8 mouse cellular contexts compared by ENCODE assay signal in the genomic region with DNA sequence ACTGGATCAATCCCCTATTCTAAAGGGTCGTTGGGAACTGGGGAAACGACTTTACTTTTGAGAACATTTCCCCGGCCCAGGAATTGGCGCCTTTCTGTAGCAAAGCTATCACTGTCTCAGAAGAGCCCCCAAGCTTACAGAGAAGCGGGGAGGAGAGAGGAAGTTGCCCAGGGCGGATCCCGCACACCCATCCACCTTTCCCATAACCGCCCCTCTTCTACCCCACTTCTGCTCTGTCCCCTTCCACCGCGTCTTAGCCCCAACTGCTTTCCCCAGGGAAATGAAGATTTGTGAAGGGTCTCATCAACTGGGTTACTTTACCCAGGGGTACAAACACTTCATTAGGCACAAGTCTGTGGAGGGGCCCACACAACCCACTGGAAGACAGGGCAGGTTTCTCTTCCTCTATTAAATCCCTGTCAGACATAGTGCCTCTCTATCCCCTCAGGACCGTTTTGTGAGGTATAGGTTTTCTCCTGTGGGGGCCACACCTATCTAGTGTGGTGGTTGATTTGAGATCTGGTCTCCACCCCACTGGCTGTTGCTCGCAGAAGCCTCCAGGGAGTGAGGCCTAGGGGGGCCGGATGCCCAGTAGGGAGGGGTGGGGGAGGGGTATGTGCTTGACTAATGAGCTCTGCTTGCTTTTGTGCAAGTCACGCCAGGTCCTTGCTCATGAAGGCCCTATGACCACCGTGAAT. TPM values are rescaled to one million over a fixed set of nuclear protein-coding genes. Genes with fewer than 3 reads are reported as not detected.
A peak's percentile ranks its signal among the peaks of the same experiment; 100 is the strongest.
DNase-seq lines count a peak whose midpoint lies in the region; ATAC-seq and TF ChIP-seq lines count a peak whose summit lies in the region.

No protein-coding gene starts in this region.

- dilution Hi-C loops in CH12.LX (cut with MboI; ENCODE audit: extremely low pct_ligation_motif_present, extremely low pct_unique_long_range_greater_than_20kb, low sequenced_read_pairs) = no loop called here

- 14% methylated on average over 14 of the region's 15 CpGs for WGBS in forebrain, embryonic 13.5 days
- WGBS in hindbrain, embryonic 15.5 days = 18% methylated on average over 15 of the region's 15 CpGs
- WGBS in liver, embryonic 13.5 days (ENCODE audit: insufficient replicate concordance) = 16% methylated on average over 15 of the region's 15 CpGs

- peak overlapping the region; percentile 94 for H3K27ac ChIP-seq in CH12.LX (ENCODE audit: insufficient read depth, low read depth)
- no peak overlapping the region for H3K27ac ChIP-seq in forebrain, embryonic 13.5 days
- H3K27ac ChIP-seq in hindbrain, embryonic 15.5 days (replicated peaks) = 0 out of 2 replicates have a peak overlapping the region, but pooled peaks have one; percentile 51
- peak overlapping the region; percentile 71 for H3K27ac ChIP-seq in liver, embryonic 13.5 days

- H3K4me3 ChIP-seq in CH12.LX (replicated peaks in 1 of 3; ENCODE audit: low read depth in 2 of 3, low read length in 2 of 3, poor library complexity in 1 of 3) (peak overlapping the region; percentile 70 to 81 (median 76)), myocyte (peak overlapping the region; percentile 95)
- peak overlapping the region; percentile 48 for H3K4me3 ChIP-seq in forebrain, embryonic 13.5 days
- peak overlapping the region; percentile 45 for H3K4me3 ChIP-seq in hindbrain, embryonic 15.5 days
- peak overlapping the region; percentile 72 for H3K4me3 ChIP-seq in liver, embryonic 13.5 days (replicated peaks)

- 0 out of 2 replicates have a peak, but pooled peaks have one; percentile 59 for TF ChIP-seq EP300 in CH12.LX (IDR thresholded peaks at IDR 0.05; ENCODE audit: low read length)

- TF ChIP-seq RAD21 in CH12.LX (IDR thresholded peaks at IDR 0.05; ENCODE audit: low read depth, low read length) = no peak

- H3K4me2 ChIP-seq in CH12.LX (ENCODE audit: insufficient read depth, low read depth, poor library complexity, severe bottlenecking) = no peak overlapping the region
- H3K4me2 ChIP-seq in forebrain, embryonic 13.5 days = peak overlapping the region; percentile 66
- H3K4me2 ChIP-seq in hindbrain, embryonic 15.5 days = peak overlapping the region; percentile 78
- peak overlapping the region; percentile 76 for H3K4me2 ChIP-seq in liver, embryonic 13.5 days
- peak overlapping the region; percentile 65 for H3K4me2 ChIP-seq in myocyte (ENCODE audit: low read depth)

- H3K4me1 ChIP-seq in CH12.LX (ENCODE audit: control insufficient read depth in 1 of 2, insufficient read depth in 2 of 2) = peaks cover 6 to 22% of the 10 kb centered on the region in 2 experiments; a peak in 3 of 4 replicates
- no peaks in the 10 kb centered on the region for H3K4me1 ChIP-seq in forebrain, embryonic 13.5 days
- H3K4me1 ChIP-seq in hindbrain, embryonic 15.5 days (replicated peaks) = no peaks in the 10 kb centered on the region
- H3K4me1 ChIP-seq in liver, embryonic 13.5 days (replicated peaks) = peaks cover 28% of the 10 kb centered on the region

- H3K79me2 ChIP-seq in CH12.LX (replicated peaks; ENCODE audit: control insufficient read depth, extremely low read depth, insufficient read depth, poor library complexity, severe bottlenecking) (peaks cover 43% of the 10 kb centered on the region), myocyte (ENCODE audit: control insufficient read depth, insufficient read depth) (peaks cover 57% of the 10 kb centered on the region)

- no peak for TF ChIP-seq CTCF in CH12.LX (conservative IDR thresholded peaks at IDR 0.05 in 1 of 2, IDR thresholded peaks at IDR 0.05 in 1 of 2; ENCODE audit: low read depth in 2 of 2, low read length in 2 of 2)

- H3K27me3 ChIP-seq in CH12.LX (replicated peaks) (no peaks in the 10 kb centered on the region), myocyte (ENCODE audit: control insufficient read depth, insufficient read depth, insufficient read length) (no peaks in the 10 kb centered on the region)
- H3K27me3 ChIP-seq in forebrain, embryonic 13.5 days = no peaks in the 10 kb centered on the region
- no peaks in the 10 kb centered on the region for H3K27me3 ChIP-seq in hindbrain, embryonic 15.5 days
- no peaks in the 10 kb centered on the region for H3K27me3 ChIP-seq in liver, embryonic 13.5 days

- DNase-seq in CH12.LX (ENCODE audit: extremely low read depth) = peak; percentile 90
- peak; percentile 18 for DNase-seq in adrenal gland, adult 8-10 months
- DNase-seq in liver, embryonic 13.5 days = peak; percentile 37
- DNase-seq in thymus, postnatal 14 days = peak; percentile 57
- DNase-seq in layer of hippocampus, adult 9-10 months (ENCODE audit: low spot score) = no peak

- peak overlapping the region; percentile 96 for H3K9ac ChIP-seq in CH12.LX (ENCODE audit: insufficient read depth, low read depth)
- peak overlapping the region; percentile 63 for H3K9ac ChIP-seq in forebrain, embryonic 13.5 days
- H3K9ac ChIP-seq in hindbrain, embryonic 15.5 days = peak overlapping the region; percentile 41; the same call in 1 of the 2 replicates
- H3K9ac ChIP-seq in liver, embryonic 13.5 days = peak overlapping the region; percentile 70

- in situ Hi-C loops in CH12.LX (cut with MboI; ENCODE audit: low pct_ligation_motif_present, low pct_unique_long_range_greater_than_20kb, low sequenced_read_pairs) = no loop called here

- ATAC-seq in forebrain, embryonic 13.5 days = peak; percentile 57
- 0 out of 2 replicates have a peak, but pooled peaks have one; percentile 20 for ATAC-seq in hindbrain, embryonic 15.5 days (ENCODE audit: low FRiP score, low read depth)
- ATAC-seq in liver, embryonic 13.5 days (ENCODE audit: low read depth) = peak; percentile 83

- TF ChIP-seq POLR2A in CH12.LX (IDR thresholded peaks at IDR 0.05; ENCODE audit: low read depth, low read length) (peak; percentile 52; the same call in 1 of the 2 replicates), myocyte (IDR thresholded peaks at IDR 0.05; ENCODE audit: insufficient read length, low read depth) (peak; percentile 36)

- peaks cover 0 to 2% of the 10 kb centered on the region in 2 experiments for H3K36me3 ChIP-seq in CH12.LX (replicated peaks in 1 of 2; ENCODE audit: control insufficient read depth in 1 of 2, insufficient read depth in 1 of 2, low read length in 1 of 2)
- H3K36me3 ChIP-seq in forebrain, embryonic 13.5 days (ENCODE audit: poor library complexity, severe bottlenecking) = no peaks in the 10 kb centered on the region
- H3K36me3 ChIP-seq in hindbrain, embryonic 15.5 days = no peaks in the 10 kb centered on the region
- no peaks in the 10 kb centered on the region for H3K36me3 ChIP-seq in liver, embryonic 13.5 days
- peaks cover 7% of the 10 kb centered on the region for H3K36me3 ChIP-seq in myocyte (ENCODE audit: control insufficient read depth, insufficient read depth)

- no peaks in the 10 kb centered on the region for H3K9me3 ChIP-seq in CH12.LX (replicated peaks; ENCODE audit: low read length)
- no peaks in the 10 kb centered on the region for H3K9me3 ChIP-seq in forebrain, embryonic 13.5 days (replicated peaks)
- no peaks in the 10 kb centered on the region for H3K9me3 ChIP-seq in hindbrain, embryonic 15.5 days
- no peaks in the 10 kb centered on the region for H3K9me3 ChIP-seq in liver, embryonic 13.5 days (replicated peaks)

- H3ac ChIP-seq in myocyte (ENCODE audit: control insufficient read depth, insufficient read length) = peak overlapping the region; percentile 52

TF ChIP-seq in CH12.LX, 34 proteins besides CTCF, POLR2A, EP300 and RAD21 (continues in another document):
- TF ChIP-seq MAFK (IDR thresholded peaks at IDR 0.05; ENCODE audit: insufficient replicate concordance, low read length) (peak; percentile 25; the same call in 1 of the 2 replicates), HCFC1 (IDR thresholded peaks at IDR 0.05; ENCODE audit: low read depth, low read length) (peak; percentile 42; the same call in 1 of the 2 replicates), NELFE (IDR thresholded peaks at IDR 0.05; ENCODE audit: low read depth, low read length) (0 out of 2 replicates have a peak, but pooled peaks have one; percentile 30), CHD2 (IDR thresholded peaks at IDR 0.05; ENCODE audit: low read length) (peak; percentile 85), ZKSCAN1 (IDR thresholded peaks at IDR 0.05; ENCODE audit: borderline replicate concordance, low read depth, low read length) (no peak), MEF2A (IDR thresholded peaks at IDR 0.05; ENCODE audit: borderline replicate concordance, low read depth, low read length) (peak; percentile 78), SIN3A (IDR thresholded peaks at IDR 0.05; ENCODE audit: low read length) (no peak), SMC3 (IDR thresholded peaks at IDR 0.05; ENCODE audit: low read depth, low read length) (peak; percentile 10; the same call in 1 of the 2 replicates), KAT2A (IDR thresholded peaks at IDR 0.05; ENCODE audit: insufficient replicate concordance, low read length) (peak; percentile 58; the same call in 1 of the 2 replicates), ELF1 (IDR thresholded peaks at IDR 0.05; ENCODE audit: low read depth, low read length) (no peak)

TF ChIP-seq in myocyte, 11 proteins besides CTCF, POLR2A, EP300 and RAD21:
- TF ChIP-seq POLR2AphosphoS2 (IDR thresholded peaks at IDR 0.05; ENCODE audit: insufficient read length, low read depth) = no peak
- no peak for TF ChIP-seq MAX (IDR thresholded peaks at IDR 0.05; ENCODE audit: low read depth)
- no peak for TF ChIP-seq TCF12 (IDR thresholded peaks at IDR 0.05; ENCODE audit: insufficient read depth, poor library complexity, severe bottlenecking)
- no peak for TF ChIP-seq MYOG (IDR thresholded peaks at IDR 0.05; ENCODE audit: control insufficient read depth in 1 of 3, insufficient read depth in 1 of 3, insufficient read length in 2 of 3, low read depth in 2 of 3)
- TF ChIP-seq REST (IDR thresholded peaks at IDR 0.05; ENCODE audit: insufficient read depth, insufficient read length) = no peak
- no peak for TF ChIP-seq E2F4 (IDR thresholded peaks at IDR 0.05; ENCODE audit: insufficient read depth)

RNA-seq across cellular contexts. Expression of a gene that starts 0.8 kb away (rescaled TPM):
- total RNA-seq in CH12.LX (2012; rRNA removed) (51.2 and 55.1 TPM in 2 replicates), CH12.LX (2014; rRNA removed) (39.9 and 56.2 TPM in 2 replicates)
- polyA plus RNA-seq in CH12.LX (2012; ENCODE audit: insufficient read length, low read depth) (291 and 315 TPM in 2 replicates), myocyte (2012; fragmentation: generic; extraction: Trizol) (254 TPM)
- total RNA-seq in adrenal gland, adult 8-10 months (2022) = 100 to 1,000 TPM; 131 to 164 (median 151) TPM
- polyA plus RNA-seq in forebrain, embryonic 13.5 days (2015; fragmentation: Nextera tagmentation; extraction: Ambion mirVana) = 50.7 and 54.1 TPM in 2 replicates
- 41.5 and 46.2 TPM in 2 replicates for polyA plus RNA-seq in hindbrain, embryonic 15.5 days (2015; fragmentation: Nextera tagmentation; extraction: Ambion mirVana)
- polyA plus RNA-seq in liver, embryonic 13.5 days (2015; fragmentation: Nextera tagmentation; extraction: Ambion mirVana) = 47.6 and 65.8 TPM in 2 replicates

Comparison
In these comparisons a context has a peak if more than half of its experiments do, and no peak if none do; other contexts are left out.
1. H3K4me3 ChIP-seq: peak in every context shown above with its lines; median percentile 95 in myocyte; 76 in CH12.LX; 72 in liver, embryonic 13.5 days; 48 in forebrain, embryonic 13.5 days; 45 in hindbrain, embryonic 15.5 days.
2. H3K9ac ChIP-seq: peak in every context shown above with its lines; median percentile 96 in CH12.LX; 70 in liver, embryonic 13.5 days; 63 in forebrain, embryonic 13.5 days; 41 in hindbrain, embryonic 15.5 days.
3. ATAC-seq: peak in every context shown above with its lines; median percentile 83 in liver, embryonic 13.5 days; 57 in forebrain, embryonic 13.5 days; 20 in hindbrain, embryonic 15.5 days.